Comparison of ENCODE assay signal across 9 mouse cellular contexts in genomic region chr8:88359959-88360358, GRCm38 (mm10). TPM values are rescaled to one million over a fixed set of nuclear protein-coding genes. Genes with fewer than 3 reads are reported as not detected.
A peak's percentile ranks its signal among the peaks of the same experiment; 100 is the strongest.
DNase-seq lines count a peak whose midpoint lies in the region; ATAC-seq and TF ChIP-seq lines count a peak whose summit lies in the region.
"Had no signal": no experiment of that assay in that cellular context is flagged by ENCODE, and none has a peak within 500 bp of the region (broad histone marks: within the 10 kb centered on the region; RNA-seq: fewer than 3 reads in every experiment).

No protein-coding gene starts in this region.

- H3K9ac ChIP-seq in forebrain, embryonic 14.5 days (ENCODE audit: low read length), result no peak overlapping the region
- peak overlapping the region; percentile 96 for H3K9ac ChIP-seq in liver, embryonic 14.5 days (replicated peaks)

- peaks cover 43% of the 10 kb centered on the region for H3K36me3 ChIP-seq in forebrain, embryonic 14.5 days (ENCODE audit: control insufficient read depth, insufficient read depth, low read length)
- H3K36me3 ChIP-seq in liver, embryonic 14.5 days (replicated peaks; ENCODE audit: control insufficient read depth, insufficient read depth, low read depth), result peaks cover 40% of the 10 kb centered on the region

- 86% methylated on average over 2 of the region's 2 CpGs for WGBS in forebrain, embryonic 14.5 days
- WGBS in liver, embryonic 14.5 days (ENCODE audit: insufficient replicate concordance), result 75% methylated on average over 2 of the region's 2 CpGs

- H3K27ac ChIP-seq in forebrain, embryonic 14.5 days (ENCODE audit: low read depth, low read length), result no peak overlapping the region
- no peak overlapping the region for H3K27ac ChIP-seq in liver, embryonic 14.5 days

- H3K9me3 ChIP-seq in forebrain, embryonic 14.5 days (replicated peaks; ENCODE audit: control insufficient read depth, low read length), result no peaks in the 10 kb centered on the region
- H3K9me3 ChIP-seq in liver, embryonic 14.5 days (ENCODE audit: control insufficient read depth, low read length), result no peaks in the 10 kb centered on the region
- H3K9me3 ChIP-seq: megakaryocyte, embryonic 14.5 days had no signal

- no peaks in the 10 kb centered on the region for H3K27me3 ChIP-seq in forebrain, embryonic 14.5 days (replicated peaks; ENCODE audit: control insufficient read depth, insufficient read depth, low read length)
- H3K27me3 ChIP-seq in liver, embryonic 14.5 days (ENCODE audit: control insufficient read depth, insufficient read depth, low read length), result no peaks in the 10 kb centered on the region
- H3K27me3 ChIP-seq: megakaryocyte, embryonic 14.5 days had no signal

- H3K4me3 ChIP-seq in forebrain, embryonic 14.5 days (ENCODE audit: low read depth, low read length), result no peak overlapping the region
- H3K4me3 ChIP-seq in liver, embryonic 14.5 days (ENCODE audit: insufficient read depth in 1 of 2, low read depth in 2 of 2, low read length in 2 of 2), result peak overlapping the region; percentile 19 to 95; a peak in 3 of 4 replicates

- H3K4me1 ChIP-seq in forebrain, embryonic 14.5 days (ENCODE audit: control insufficient read depth, insufficient read depth, low read length), result peaks cover 13% of the 10 kb centered on the region
- peaks cover 15 to 23% of the 10 kb centered on the region in 2 experiments for H3K4me1 ChIP-seq in liver, embryonic 14.5 days (replicated peaks; ENCODE audit: control insufficient read depth in 2 of 2, insufficient read depth in 2 of 2, low read length in 1 of 2)

- peak; percentile 15 for DNase-seq in cerebellum, adult 9-10 months
- DNase-seq in cerebellum, postnatal 4 days (ENCODE audit: low spot score in 2 of 2), result no peak
- peak; percentile 19 for DNase-seq in CD4-positive helper T cell, adult 2 months (ENCODE audit: low read depth, low spot score)
- no peak for DNase-seq in forebrain, embryonic 14.5 days (ENCODE audit: low spot score)
- no peak for DNase-seq in liver, embryonic 14.5 days (ENCODE audit: low read depth in 3 of 3, low spot score in 3 of 3)
- DNase-seq in adrenal gland, adult 8-10 months, result no peak
- DNase-seq in ovary, adult 18-20 months (ENCODE audit: low spot score), result no peak
- DNase-seq in left cerebral cortex, adult 8-10 months (ENCODE audit: low spot score in 2 of 2), result no peak

- peak; percentile 30; the same call in 1 of the 2 replicates for TF ChIP-seq CTCF in liver, embryonic 14.5 days (IDR thresholded peaks at IDR 0.05; ENCODE audit: low read depth)

- peak overlapping the region; percentile 97 for H3K4me2 ChIP-seq in forebrain, embryonic 14.5 days (ENCODE audit: low read length)
- H3K4me2 ChIP-seq in liver, embryonic 14.5 days (ENCODE audit: low read depth), result peak overlapping the region; percentile 86

- no peak for TF ChIP-seq EP300 in liver, embryonic 14.5 days (IDR thresholded peaks at IDR 0.05; ENCODE audit: low read depth)

- no peak for ATAC-seq in forebrain, embryonic 14.5 days
- ATAC-seq in liver, embryonic 14.5 days (ENCODE audit: insufficient read depth), result no peak

RNA-seq across cellular contexts. Expression of gene Brd7, which starts 2.0 kb away (rescaled TPM):
- 48.0 and 57.8 TPM in 2 replicates for polyA plus RNA-seq in forebrain, embryonic 14.5 days (2014; fragmentation: Nextera tagmentation; extraction: Ambion mirVana)
- 16.3 and 27.5 TPM in 2 replicates for polyA plus RNA-seq in liver, embryonic 14.5 days (2012; rRNA removed)
- 35.5 and 37.1 TPM in 2 replicates for polyA plus RNA-seq in liver, embryonic 14.5 days (2014; fragmentation: Nextera tagmentation; extraction: Ambion mirVana)
- 10 to 100 TPM; 58.0 to 82.4 (median 64.5) TPM for total RNA-seq in adrenal gland, adult 8-10 months (2022)
- total RNA-seq in left cerebral cortex, adult 8-10 months (2022), result 10 to 100 TPM; 44.9 to 48.2 (median 46.3) TPM

Comparison
In these comparisons a context has a peak if more than half of its experiments do, and no peak if none do; other contexts are left out.
1. DNase-seq: peak in cerebellum, adult 9-10 months (single experiment) and CD4-positive helper T cell, adult 2 months (single experiment); none in cerebellum, postnatal 4 days (0 of 2), forebrain, embryonic 14.5 days (single experiment), liver, embryonic 14.5 days (0 of 3), adrenal gland, adult 8-10 months (single experiment), ovary, adult 18-20 months (single experiment) and left cerebral cortex, adult 8-10 months (0 of 2).